Comparison of ENCODE assay signal across 11 mouse cellular contexts in the genomic region with DNA sequence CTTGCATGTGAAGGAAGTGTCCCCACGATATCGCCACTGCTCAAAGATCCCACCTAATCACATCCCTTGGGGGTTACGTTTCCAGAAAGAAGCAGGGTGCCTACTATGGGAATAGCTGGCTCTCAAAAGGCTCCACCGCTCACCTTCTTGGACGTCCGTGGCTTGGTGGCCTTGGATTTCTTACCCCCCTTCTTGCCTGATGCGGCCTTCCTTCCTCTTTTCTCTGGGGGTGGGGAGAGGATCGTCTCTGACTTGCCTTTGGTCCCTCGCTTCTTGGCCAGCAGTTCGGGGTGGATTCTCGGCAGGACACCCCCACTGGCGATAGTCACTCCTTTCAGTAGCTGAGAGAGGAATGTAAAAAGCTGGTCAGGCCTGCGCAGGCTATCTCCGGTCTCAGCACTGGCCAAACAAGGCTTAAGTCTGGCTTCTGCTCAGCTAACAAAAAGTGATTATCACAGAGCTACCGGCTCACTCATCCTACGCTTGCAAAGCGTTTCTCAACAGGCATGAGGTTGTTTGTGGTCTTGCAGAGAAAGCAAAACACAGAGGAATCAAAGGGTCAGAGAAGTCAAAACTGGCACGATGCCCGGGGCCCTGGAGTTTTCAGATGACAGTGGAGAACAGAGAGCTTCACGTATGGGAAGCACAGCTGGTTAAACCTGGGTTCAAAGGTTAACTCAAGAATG. TPM values are rescaled to one million over a fixed set of nuclear protein-coding genes. Genes with fewer than 3 reads are reported as not detected.
DNase-seq lines count a peak whose midpoint lies in the region; ATAC-seq lines count a peak whose summit lies in the region.
"Had no signal": no experiment of that assay in that cellular context is flagged by ENCODE, and none has a peak within 500 bp of the region (broad histone marks: within the 10 kb centered on the region; RNA-seq: fewer than 3 reads in every experiment).

No protein-coding gene starts in this region.

- ATAC-seq in hematopoietic stem cell, adult 5-6 weeks (replicated peaks in 1 of 2; ENCODE audit: insufficient read depth in 1 of 2, low FRiP score in 2 of 2, low TSS enrichment in 1 of 2, low read depth in 1 of 2, poor library complexity in 2 of 2, severe bottlenecking in 2 of 2), result peak; percentile 71 to 82
- ATAC-seq in lung, embryonic 16.5 days (ENCODE audit: low read depth), result peak; percentile 48; the same call in 1 of the 2 replicates
- ATAC-seq in forebrain, embryonic 13.5 days, result no peak

- no peaks in the 10 kb centered on the region for H3K9me3 ChIP-seq in lung, embryonic 16.5 days (ENCODE audit: control insufficient read depth, low read length)
- H3K9me3 ChIP-seq in forebrain, embryonic 13.5 days (replicated peaks), result no peaks in the 10 kb centered on the region
- H3K9me3 ChIP-seq: hindbrain, embryonic 13.5 days; limb, embryonic 12.5 days had no signal

- H3K9ac ChIP-seq in lung, embryonic 16.5 days (ENCODE audit: low read length), result no peak overlapping the region
- H3K9ac ChIP-seq in forebrain, embryonic 13.5 days, result no peak overlapping the region
- H3K9ac ChIP-seq: hindbrain, embryonic 13.5 days; limb, embryonic 12.5 days had no signal

- intact Hi-C loops in heart, postnatal 25 days (cut with DNase I), result no loop called here

- H3K4me2 ChIP-seq in lung, embryonic 16.5 days (ENCODE audit: low read depth, low read length), result no peak overlapping the region
- no peak overlapping the region for H3K4me2 ChIP-seq in forebrain, embryonic 13.5 days
- H3K4me2 ChIP-seq: hindbrain, embryonic 13.5 days; limb, embryonic 12.5 days had no signal

- H3K4me3 ChIP-seq in lung, embryonic 16.5 days (ENCODE audit: low read length), result no peak overlapping the region
- no peak overlapping the region for H3K4me3 ChIP-seq in forebrain, embryonic 13.5 days
- H3K4me3 ChIP-seq: hindbrain, embryonic 13.5 days; limb, embryonic 12.5 days had no signal

- 69% methylated on average over 20 of the region's 20 CpGs for WGBS in lung, embryonic 16.5 days
- WGBS in forebrain, embryonic 13.5 days, result 88% methylated on average over 20 of the region's 20 CpGs

- peak; percentile 11 to 25 for DNase-seq in heart, adult 18-20 months
- DNase-seq in heart, postnatal 25 days (ENCODE audit: low spot score), result no peak
- DNase-seq in Muller cell, postnatal 12 days (ENCODE audit: inconsistent ontology term), result peak; percentile 90
- no peak for DNase-seq in natural killer cell, adult 2 months (ENCODE audit: low spot score in 2 of 2)
- DNase-seq in left cerebral cortex, adult 9 months (ENCODE audit: low spot score in 2 of 2), result no peak
- DNase-seq: thymus, adult 2 months had no signal

- no peaks in the 10 kb centered on the region for H3K4me1 ChIP-seq in lung, embryonic 16.5 days (replicated peaks; ENCODE audit: control insufficient read depth, insufficient read depth, low read length)
- H3K4me1 ChIP-seq in forebrain, embryonic 13.5 days, result no peaks in the 10 kb centered on the region
- H3K4me1 ChIP-seq: hindbrain, embryonic 13.5 days; limb, embryonic 12.5 days had no signal

- H3K27ac ChIP-seq in lung, embryonic 16.5 days (ENCODE audit: low read length), result no peak overlapping the region
- H3K27ac ChIP-seq in forebrain, embryonic 13.5 days, result no peak overlapping the region
- H3K27ac ChIP-seq: hindbrain, embryonic 13.5 days; limb, embryonic 12.5 days had no signal

- H3K36me3 ChIP-seq in lung, embryonic 16.5 days (ENCODE audit: control insufficient read depth, insufficient read depth, low read length), result peaks cover 24% of the 10 kb centered on the region
- H3K36me3 ChIP-seq in forebrain, embryonic 13.5 days (ENCODE audit: poor library complexity, severe bottlenecking), result peaks cover 100% of the 10 kb centered on the region

- no peaks in the 10 kb centered on the region for H3K27me3 ChIP-seq in lung, embryonic 16.5 days (ENCODE audit: control insufficient read depth, insufficient read depth, low read depth, low read length)
- H3K27me3 ChIP-seq in forebrain, embryonic 13.5 days, result no peaks in the 10 kb centered on the region
- H3K27me3 ChIP-seq: hindbrain, embryonic 13.5 days; limb, embryonic 12.5 days had no signal

RNA-seq across cellular contexts. Expression of gene H2afy2, which starts 32.3 kb away (rescaled TPM):
- total RNA-seq in heart, adult 18-20 months (2021), result 1 to 10 TPM; 3.6 to 5.0 TPM
- total RNA-seq in heart, postnatal 25 days (2021), result 1 to 10 TPM; 4.6 to 5.5 TPM
- total RNA-seq in hematopoietic stem cell, adult 5-6 weeks (2017), result 3.2 and 6.3 TPM in 2 replicates
- 92.2 and 107 TPM in 2 replicates for polyA plus RNA-seq in lung, embryonic 16.5 days (2015; fragmentation: Nextera tagmentation; extraction: Ambion mirVana)
- polyA plus RNA-seq in forebrain, embryonic 13.5 days (2015; fragmentation: Nextera tagmentation; extraction: Ambion mirVana), result 321 and 326 TPM in 2 replicates

RNA-seq across cellular contexts. Expression of gene Aifm2, which starts 36.6 kb away (rescaled TPM):
- 10 to 100 TPM; 25.6 to 32.3 TPM for total RNA-seq in heart, adult 18-20 months (2021)
- 10 to 100 TPM; 31.3 to 31.6 TPM for total RNA-seq in heart, postnatal 25 days (2021)
- 3.8 and 8.1 TPM in 2 replicates for total RNA-seq in hematopoietic stem cell, adult 5-6 weeks (2017)
- polyA plus RNA-seq in lung, embryonic 16.5 days (2015; fragmentation: Nextera tagmentation; extraction: Ambion mirVana), result 15.2 and 16.9 TPM in 2 replicates
- polyA plus RNA-seq in forebrain, embryonic 13.5 days (2015; fragmentation: Nextera tagmentation; extraction: Ambion mirVana), result 5.0 and 5.1 TPM in 2 replicates

RNA-seq across cellular contexts. Expression of gene Tysnd1, which starts 56.4 kb away (rescaled TPM):
- total RNA-seq in heart, adult 18-20 months (2021), result 10 to 100 TPM; 23.8 to 25.8 TPM
- 10 to 100 TPM; 22.5 to 22.9 TPM for total RNA-seq in heart, postnatal 25 days (2021)
- total RNA-seq in hematopoietic stem cell, adult 5-6 weeks (2017), result 14.5 and 15.8 TPM in 2 replicates
- 17.8 and 19.2 TPM in 2 replicates for polyA plus RNA-seq in lung, embryonic 16.5 days (2015; fragmentation: Nextera tagmentation; extraction: Ambion mirVana)
- 18.0 and 18.4 TPM in 2 replicates for polyA plus RNA-seq in forebrain, embryonic 13.5 days (2015; fragmentation: Nextera tagmentation; extraction: Ambion mirVana)

Comparison
In these comparisons a context has a peak if more than half of its experiments do, and no peak if none do; other contexts are left out.
1. DNase-seq: peak in heart, adult 18-20 months (2 of 2) and Muller cell, postnatal 12 days (single experiment); none in heart, postnatal 25 days (single experiment), natural killer cell, adult 2 months (0 of 2) and left cerebral cortex, adult 9 months (0 of 2).